Mouse (Mus musculus) left cerebral cortex, adult 8-10 months (tissue): ENCODE measurements around the gene Bag6. TPM values are rescaled to one million over a fixed set of nuclear protein-coding genes. Genes with fewer than 3 reads are reported as not detected.
A peak's percentile ranks its signal among the peaks of the same experiment; 100 is the strongest.

Experiments used
- DNase-seq, 2 experiments: peaks; one replicate each; pipeline ENCODE4 v3.0.0; 2022; ENCODE audit warnings: low spot score in 2 of 2
- microRNA-seq, 2 experiments: library from miRNA; unstranded; fragments of <30 nt; microRNA quantifications; one replicate each; pipeline ENCODE4 v1.2.0; 2022
- total RNA-seq, 4 experiments: library from RNA; stranded (reverse); gene quantifications; 2 replicates each; pipeline ENCODE4 v1.2.4; 2022

The Bag6 gene
- total RNA-seq, 4 experiments from 2014 or later, result 263 to 306 (median 290) TPM

- no peak for DNase-seq
These were observed 60.1 kb downstream of the Bag6 start for GRCm38 (mm10) chr17:35194844-35195630.

GRCm38 (mm10) chr17:35195631-35196320, 60.8 kb downstream of the Bag6 start:
- DNase-seq, result peak; percentile 65 to 76

- no peak for DNase-seq
These were observed 61.3 kb downstream of the Bag6 start for GRCm38 (mm10) chr17:35196321-35196641.

Small RNAs within 50 kb of the gene (microRNA-seq; reads per million reads assigned to microRNA genes)
- gene Mir6973a, result 0 reads per million in 2 experiments

Other genes with a start within 250 kb of the Bag6 start
- gene C2, start 236.9 kb upstream of the Bag6 start, total RNA-seq, result 1 to 10 TPM; 1.6 to 5.9 (median 4.0) TPM
- 100 to 1,000 TPM; 182 to 191 (median 185) TPM for gene Ehmt2, start 236.7 kb upstream of the Bag6 start, total RNA-seq
- under 1 TPM; 0.33 to 0.66 (median 0.51) TPM for gene Slc44a4, start 220.7 kb upstream of the Bag6 start, total RNA-seq
- gene Neu1, start 203.9 kb upstream of the Bag6 start, total RNA-seq, result 10 to 100 TPM; 40.1 to 44.4 (median 42.7) TPM
- gene Hspa1b, start 175.9 kb upstream of the Bag6 start, total RNA-seq, result 10 to 100 TPM in 2 of 4 experiments, 1 to 10 TPM in 2; 6.9 to 13.1 (median 10.4) TPM
- not detected for gene Gm20481, start 165.3 kb upstream of the Bag6 start, total RNA-seq
- 10 to 100 TPM; 11.9 to 17.5 (median 13.7) TPM for gene Hspa1a, start 163.0 kb upstream of the Bag6 start, total RNA-seq
- under 1 TPM; 0.24 to 0.72 (median 0.58) TPM for gene Hspa1l, start 162.5 kb upstream of the Bag6 start, total RNA-seq
- gene Lsm2, start 153.3 kb upstream of the Bag6 start, total RNA-seq, result 10 to 100 TPM; 14.1 to 22.5 (median 17.3) TPM
- 10 to 100 TPM; 43.5 to 53.0 (median 48.2) TPM for gene Vars, start 134.2 kb upstream of the Bag6 start, total RNA-seq
- 1 to 10 TPM in 3 of 4 experiments, under 1 TPM in 1; 0.95 to 1.5 (median 1.3) TPM for gene Vwa7, start 118.6 kb upstream of the Bag6 start, total RNA-seq
- under 1 TPM in 2 of 4 experiments, not detected in 2; 0.59 to 0.67 TPM for gene Sapcd1, start 107.2 kb upstream of the Bag6 start, total RNA-seq
- gene Msh5, start 88.4 kb upstream of the Bag6 start, total RNA-seq, result 1 to 10 TPM in 1 of 4 experiments, under 1 TPM in 2, not detected in 1; 0.34 to 1.2 (median 0.78) TPM
- gene Clic1, start 85.2 kb upstream of the Bag6 start, total RNA-seq, result 10 to 100 TPM; 10.2 to 18.3 (median 11.8) TPM
- 10 to 100 TPM; 13.1 to 20.2 (median 14.8) TPM for gene Ddah2, start 76.1 kb upstream of the Bag6 start, total RNA-seq
- gene Ly6g6c, start 69.8 kb upstream of the Bag6 start, total RNA-seq, result not detected
- gene Mpig6b, start 69.0 kb upstream of the Bag6 start, total RNA-seq, result under 1 TPM in 1 of 4 experiments, not detected in 3; 0.15 TPM
- gene Ly6g6e, start 58.3 kb upstream of the Bag6 start, total RNA-seq, result 1 to 10 TPM; 3.7 to 4.9 (median 4.0) TPM
- gene Ly6g6d, start 57.1 kb upstream of the Bag6 start, total RNA-seq, result 1 to 10 TPM in 3 of 4 experiments, under 1 TPM in 1; 0.70 to 1.8 (median 1.3) TPM
- under 1 TPM in 2 of 4 experiments, not detected in 2; 0.50 to 0.54 TPM for gene Ly6g6f, start 49.6 kb upstream of the Bag6 start, total RNA-seq
- 100 to 1,000 TPM; 117 to 125 (median 121) TPM for gene Abhd16a, start 45.9 kb upstream of the Bag6 start, total RNA-seq
- gene Ly6g5c, start 26.9 kb upstream of the Bag6 start, total RNA-seq, result not detected
- under 1 TPM; 0.32 to 1.00 (median 0.46) TPM for gene Ly6g5b, start 19.8 kb upstream of the Bag6 start, total RNA-seq
- 10 to 100 TPM; 19.7 to 24.5 (median 22.8) TPM for gene Gpank1, start 13.7 kb upstream of the Bag6 start, total RNA-seq
- 100 to 1,000 TPM; 188 to 228 (median 194) TPM for gene Csnk2b, start 13.1 kb upstream of the Bag6 start, total RNA-seq
- 10 to 100 TPM; 25.6 to 34.3 (median 30.1) TPM for gene D17H6S53E, start 8.8 kb upstream of the Bag6 start, total RNA-seq
- gene Apom, start 3.1 kb upstream of the Bag6 start, total RNA-seq, result not detected
- gene Prrc2a, start 29.7 kb downstream of the Bag6 start, total RNA-seq, result 100 to 1,000 TPM; 272 to 295 (median 280) TPM
- 10 to 100 TPM; 11.2 to 30.3 (median 17.4) TPM for gene Aif1, start 40.9 kb downstream of the Bag6 start, total RNA-seq
- gene Lst1, start 53.3 kb downstream of the Bag6 start, total RNA-seq, result 10 to 100 TPM in 1 of 4 experiments, 1 to 10 TPM in 3; 6.5 to 10.1 (median 7.9) TPM
- gene Ltb, start 59.3 kb downstream of the Bag6 start, total RNA-seq, result 1 to 10 TPM in 3 of 4 experiments, not detected in 1; 1.0 to 1.6 (median 1.2) TPM
- gene Tnf, start 66.8 kb downstream of the Bag6 start, total RNA-seq, result under 1 TPM in 1 of 4 experiments, not detected in 3; 0.39 TPM
- gene Lta, start 70.2 kb downstream of the Bag6 start, total RNA-seq, result 1 to 10 TPM in 1 of 4 experiments, under 1 TPM in 3; 0.28 to 1.2 (median 0.58) TPM
- gene Gm16181, start 85.7 kb downstream of the Bag6 start, total RNA-seq, result not detected
- gene Atp6v1g2, start 98.5 kb downstream of the Bag6 start, total RNA-seq, result 100 to 1,000 TPM; 552 to 589 (median 575) TPM
- 10 to 100 TPM; 14.1 to 18.8 (median 17.1) TPM for gene Nfkbil1, start 100.6 kb downstream of the Bag6 start, total RNA-seq
- gene Ddx39b, start 106.6 kb downstream of the Bag6 start, total RNA-seq, result 100 to 1,000 TPM; 175 to 212 (median 200) TPM
- 10 to 100 TPM; 29.5 to 72.8 (median 47.5) TPM for gene H2-D1, start 127.6 kb downstream of the Bag6 start, total RNA-seq
- 1 to 10 TPM in 3 of 4 experiments, under 1 TPM in 1; 0.67 to 2.3 (median 1.4) TPM for gene H2-Q1, start 185.2 kb downstream of the Bag6 start, total RNA-seq
- 1 to 10 TPM in 2 of 4 experiments, under 1 TPM in 2; 0.34 to 1.3 (median 0.94) TPM for gene H2-Q2, start 207.1 kb downstream of the Bag6 start, total RNA-seq
- gene H2-Q4, start 244.4 kb downstream of the Bag6 start, total RNA-seq, result 1 to 10 TPM; 2.5 to 7.0 (median 4.7) TPM